ENCODE assay signal across 15 mouse cellular contexts in the genomic region with DNA sequence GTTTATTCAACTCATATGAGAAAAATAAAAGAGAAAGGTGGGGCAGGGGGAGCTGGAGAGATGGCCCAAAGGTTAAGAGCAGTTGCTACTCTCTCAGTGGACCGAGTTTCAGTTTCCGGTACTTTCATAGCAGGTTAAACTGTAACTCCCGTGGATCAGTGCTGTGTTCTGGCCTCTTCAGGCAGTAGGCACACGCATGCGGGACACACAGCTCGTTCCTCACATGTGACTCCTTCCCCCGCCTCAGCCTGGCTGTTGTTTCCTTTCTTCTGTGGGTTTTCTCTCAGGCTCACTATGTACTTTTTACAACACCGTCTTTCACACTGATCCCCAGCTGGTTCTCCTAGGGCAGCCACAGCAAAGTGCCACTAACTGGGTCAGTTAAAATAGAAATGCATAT.
DNase-seq lines count a peak whose midpoint lies in the region; ATAC-seq and TF ChIP-seq lines count a peak whose summit lies in the region.
"Had no signal": no experiment of that assay in that cellular context is flagged by ENCODE, and none has a peak within 500 bp of the region (broad histone marks: within the 10 kb centered on the region; RNA-seq: fewer than 3 reads in every experiment).

No protein-coding gene starts in this region.

- DNase-seq in kidney, adult 18-20 months = peak; percentile 23
- DNase-seq in lung, embryonic 14.5 days = no peak
- no peak for DNase-seq in lung, postnatal 10 days
- peak; percentile 66 for DNase-seq in ZHBTc4 (ENCODE audit: low read depth, low spot score)
- peak; percentile 1 for DNase-seq in naive thymus-derived CD4-positive, alpha-beta T cell, adult 2 months (ENCODE audit: low read depth)
- DNase-seq: adrenal gland, postnatal 14 days; cerebellum, adult 8-10 months; left cerebral cortex, postnatal 4 days had no signal

- no peak for ATAC-seq in kidney, embryonic 14.5 days (ENCODE audit: low FRiP score, low TSS enrichment)
- ATAC-seq in lung, embryonic 14.5 days (ENCODE audit: insufficient read depth) = no peak
- no peak for ATAC-seq in megakaryocyte-erythroid progenitor cell, adult 5-6 weeks (replicated peaks; ENCODE audit: low FRiP score, low TSS enrichment, poor library complexity, severe bottlenecking)
- no peak for ATAC-seq in hindbrain, embryonic 13.5 days (ENCODE audit: low FRiP score)
- ATAC-seq: forebrain, embryonic 15.5 days had no signal

- H3K27ac ChIP-seq in kidney, embryonic 14.5 days (ENCODE audit: low read depth, low read length) = no peak overlapping the region
- peak overlapping the region; percentile 13; the same call in 1 of the 2 replicates for H3K27ac ChIP-seq in lung, embryonic 14.5 days (ENCODE audit: low read depth)
- no peak overlapping the region for H3K27ac ChIP-seq in hindbrain, embryonic 13.5 days
- H3K27ac ChIP-seq: forebrain, embryonic 15.5 days; heart, embryonic 15.5 days; liver, embryonic 15.5 days had no signal

- no peak for TF ChIP-seq CTCF in lung, embryonic 14.5 days (IDR thresholded peaks at IDR 0.05; ENCODE audit: low read depth)

- no peak overlapping the region for H3K4me3 ChIP-seq in kidney, embryonic 14.5 days (ENCODE audit: low read length)
- no peak overlapping the region for H3K4me3 ChIP-seq in lung, embryonic 14.5 days (ENCODE audit: low read depth, low read length)
- H3K4me3 ChIP-seq in hindbrain, embryonic 13.5 days = no peak overlapping the region
- H3K4me3 ChIP-seq: forebrain, embryonic 15.5 days; heart, embryonic 15.5 days; liver, embryonic 15.5 days had no signal

- no peaks in the 10 kb centered on the region for H3K27me3 ChIP-seq in kidney, embryonic 14.5 days (ENCODE audit: control insufficient read depth, insufficient read depth, low read length)
- H3K27me3 ChIP-seq in lung, embryonic 14.5 days (ENCODE audit: insufficient read depth, low read length) = no peaks in the 10 kb centered on the region
- H3K27me3 ChIP-seq in hindbrain, embryonic 13.5 days = no peaks in the 10 kb centered on the region
- H3K27me3 ChIP-seq: forebrain, embryonic 15.5 days; heart, embryonic 15.5 days; liver, embryonic 15.5 days had no signal

- no peaks in the 10 kb centered on the region for H3K36me3 ChIP-seq in kidney, embryonic 14.5 days (ENCODE audit: control insufficient read depth, insufficient read depth, low read length)
- H3K36me3 ChIP-seq in lung, embryonic 14.5 days (ENCODE audit: insufficient read depth) = no peaks in the 10 kb centered on the region
- H3K36me3 ChIP-seq in hindbrain, embryonic 13.5 days = no peaks in the 10 kb centered on the region
- H3K36me3 ChIP-seq: forebrain, embryonic 15.5 days; heart, embryonic 15.5 days; liver, embryonic 15.5 days had no signal

- H3K4me1 ChIP-seq in kidney, embryonic 14.5 days (ENCODE audit: control insufficient read depth, insufficient read depth, low read length) = no peaks in the 10 kb centered on the region
- 0 out of 2 replicates have a peak, but pooled peaks cover 3% of the 10 kb centered on the region for H3K4me1 ChIP-seq in lung, embryonic 14.5 days (ENCODE audit: insufficient read depth)
- peaks cover 9% of the 10 kb centered on the region; the same call in 1 of the 2 replicates for H3K4me1 ChIP-seq in hindbrain, embryonic 13.5 days (replicated peaks)
- H3K4me1 ChIP-seq: heart, embryonic 15.5 days; liver, embryonic 15.5 days had no signal

- no peak overlapping the region for H3K9ac ChIP-seq in kidney, embryonic 14.5 days (ENCODE audit: low read depth, low read length)
- no peak overlapping the region for H3K9ac ChIP-seq in lung, embryonic 14.5 days
- H3K9ac ChIP-seq in hindbrain, embryonic 13.5 days = no peak overlapping the region
- H3K9ac ChIP-seq: forebrain, embryonic 15.5 days; heart, embryonic 15.5 days; liver, embryonic 15.5 days had no signal

- H3K9me3 ChIP-seq in kidney, embryonic 14.5 days (ENCODE audit: control insufficient read depth, low read length) = no peaks in the 10 kb centered on the region
- no peaks in the 10 kb centered on the region for H3K9me3 ChIP-seq in lung, embryonic 14.5 days (ENCODE audit: low read depth, low read length)
- no peaks in the 10 kb centered on the region for H3K9me3 ChIP-seq in hindbrain, embryonic 13.5 days
- H3K9me3 ChIP-seq: forebrain, embryonic 15.5 days; heart, embryonic 15.5 days; liver, embryonic 15.5 days had no signal

- 65% methylated on average over 8 of the region's 8 CpGs for WGBS in kidney, embryonic 14.5 days
- WGBS in lung, embryonic 14.5 days = 56% methylated on average over 8 of the region's 8 CpGs
- WGBS in hindbrain, embryonic 13.5 days = 81% methylated on average over 8 of the region's 8 CpGs

- no peak overlapping the region for H3K4me2 ChIP-seq in kidney, embryonic 14.5 days (replicated peaks; ENCODE audit: low read depth, low read length)
- no peak overlapping the region for H3K4me2 ChIP-seq in lung, embryonic 14.5 days
- no peak overlapping the region for H3K4me2 ChIP-seq in hindbrain, embryonic 13.5 days
- H3K4me2 ChIP-seq: forebrain, embryonic 15.5 days; heart, embryonic 15.5 days; liver, embryonic 15.5 days; midbrain, embryonic 11.5 days had no signal

Comparison
In these comparisons a context has a peak if more than half of its experiments do, and no peak if none do; other contexts are left out.
1. DNase-seq: peak in kidney, adult 18-20 months (single experiment), ZHBTc4 (single experiment) and naive thymus-derived CD4-positive, alpha-beta T cell, adult 2 months (single experiment); none in lung, embryonic 14.5 days (single experiment) and lung, postnatal 10 days (single experiment).